Mouse (Mus musculus) embryonic facial prominence, embryonic 11.5 days (tissue): ENCODE measurements around the gene Pikfyve. TPM values are rescaled to one million over a fixed set of nuclear protein-coding genes. Genes with fewer than 3 reads are reported as not detected.
"Not testable (repeated sequence)": the region's sequence is repeated elsewhere in the genome, so short reads cannot be mapped to it uniquely, and the experiment has no call there.

ENCODE experiments used
- ATAC-seq: fragments of 200-750 bp; cut with Nextera tagmentation; replicated peaks from 2 replicates; pipeline ENCODE4 v1.8.0; 2017; ENCODE audit warnings: low read depth; ENCODE audit not compliant: insufficient number of reproducible peaks, low FRiP score, low TSS enrichment
- DNase-seq: peaks from one replicate; pipeline ENCODE4 v3.0.0-alpha.2; 2015; ENCODE audit warnings: low spot score
- H3K27ac ChIP-seq: fragments of 300-500 bp; sonication (generic); replicated peaks from 2 replicates; pipeline ENCODE4 v1.5.1; 2014; ENCODE audit warnings: mild to moderate bottlenecking, low read depth, low read length, control low read depth
- H3K27me3 ChIP-seq: fragments of 300-500 bp; sonication (generic); 2 replicates; pipeline ENCODE4 v1.6.1; 2014; ENCODE audit warnings: mild to moderate bottlenecking, low read length, moderate library complexity, mixed read lengths; ENCODE audit not compliant: control insufficient read depth, insufficient read depth
- H3K36me3 ChIP-seq: fragments of 300-500 bp; sonication (generic); replicated peaks from 2 replicates; pipeline ENCODE4 v1.6.1; 2014; ENCODE audit warnings: low read depth, mild to moderate bottlenecking, low read length, moderate library complexity, mixed read lengths; ENCODE audit not compliant: control insufficient read depth, insufficient read depth
- H3K4me1 ChIP-seq: fragments of 300-500 bp; sonication (generic); 2 replicates; pipeline ENCODE4 v1.6.1; 2014; ENCODE audit warnings: low read length, mixed read lengths; ENCODE audit not compliant: control insufficient read depth, insufficient read depth
- H3K4me2 ChIP-seq: fragments of 300-500 bp; sonication (generic); 2 replicates; pipeline ENCODE4 v1.6.1; 2014; ENCODE audit warnings: low read depth, mild to moderate bottlenecking, control low read depth, low read length, moderate library complexity
- H3K4me3 ChIP-seq: fragments of 300-500 bp; sonication (generic); 2 replicates; pipeline ENCODE4 v1.5.1; 2014; ENCODE audit warnings: low read depth, low read length, control low read depth
- H3K9ac ChIP-seq: fragments of 300-500 bp; sonication (generic); replicated peaks from 2 replicates; pipeline ENCODE4 v1.6.1; 2014; ENCODE audit warnings: mild to moderate bottlenecking, control low read depth, low read length
- H3K9me3 ChIP-seq: fragments of 300-500 bp; sonication (generic); replicated peaks from 2 replicates; pipeline ENCODE4 v1.6.1; 2016; ENCODE audit warnings: mild to moderate bottlenecking, low read length, inconsistent platforms, mixed read lengths; ENCODE audit not compliant: control insufficient read depth
- WGBS: fragments of 180-500 bp; shearing (Covaris S2); extraction: QIAGEN DNeasy Blood & Tissue Kit; methylation state at CpG from one replicate; pipeline ENCODE4 v1.1.7; 2014; 5-methylcytosine and 5-hydroxymethylcytosine counted together
- polyA plus RNA-seq: library from polyadenylated mRNA; unstranded; fragments of >200 nt; fragmentation: Nextera tagmentation; extraction: Ambion mirVana; gene quantifications from 2 replicates; pipeline ENCODE4 v1.2.1, GENCODE M21; 2014

Gene Pikfyve
- polyA plus RNA-seq, 1 experiment from 2014 or later = 14.8 TPM

DNA sequence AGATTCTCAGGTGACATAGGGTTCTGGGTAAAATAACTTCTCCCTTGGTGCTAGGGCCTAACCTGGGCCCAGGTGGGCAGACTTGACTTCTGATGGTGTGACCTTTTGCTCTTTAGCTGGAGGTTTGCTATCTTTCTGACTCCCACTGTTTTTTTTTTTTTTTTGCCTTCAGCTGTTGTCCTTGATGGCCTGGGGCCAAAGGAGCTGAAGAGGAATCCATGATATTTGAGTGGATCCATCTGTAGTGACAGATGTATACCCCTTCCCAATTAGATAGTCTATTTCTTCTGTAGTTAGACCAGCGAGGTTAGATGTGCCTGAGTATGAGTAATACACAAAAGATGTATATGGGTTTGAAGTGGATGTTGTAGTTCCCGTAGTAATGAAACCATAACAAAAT, 31.1 kb downstream of the Pikfyve start:
- ATAC-seq (no peak), DNase-seq (no peak)
- Histone ChIP-seq H3K4me2 (no peak overlapping the region), H3K9me3 (no peaks in the 10 kb centered on the region), H3K4me1 (no peaks in the 10 kb centered on the region), H3K4me3 (no peak overlapping the region), H3K9ac (no peak overlapping the region), H3K27me3 (no peaks in the 10 kb centered on the region), H3K27ac (no peak overlapping the region), H3K36me3 (no peaks in the 10 kb centered on the region; the same call in 1 of the 2 replicates)
- WGBS = 89% methylated on average over 2 of the region's 2 CpGs

GRCm38 (mm10) chr1:65217972-65218371, 31.5 kb downstream of the Pikfyve start:
- DNase-seq (no peak), ATAC-seq (no peak)
- Histone ChIP-seq H3K4me1 (no peaks in the 10 kb centered on the region), H3K27me3 (no peaks in the 10 kb centered on the region), H3K4me3 (no peak overlapping the region), H3K9ac (no peak overlapping the region), H3K9me3 (no peaks in the 10 kb centered on the region), H3K27ac (no peak overlapping the region), H3K36me3 (no peaks in the 10 kb centered on the region; the same call in 1 of the 2 replicates), H3K4me2 (no peak overlapping the region)
- WGBS = 93% methylated on average over 1 of the region's 1 CpGs

DNA sequence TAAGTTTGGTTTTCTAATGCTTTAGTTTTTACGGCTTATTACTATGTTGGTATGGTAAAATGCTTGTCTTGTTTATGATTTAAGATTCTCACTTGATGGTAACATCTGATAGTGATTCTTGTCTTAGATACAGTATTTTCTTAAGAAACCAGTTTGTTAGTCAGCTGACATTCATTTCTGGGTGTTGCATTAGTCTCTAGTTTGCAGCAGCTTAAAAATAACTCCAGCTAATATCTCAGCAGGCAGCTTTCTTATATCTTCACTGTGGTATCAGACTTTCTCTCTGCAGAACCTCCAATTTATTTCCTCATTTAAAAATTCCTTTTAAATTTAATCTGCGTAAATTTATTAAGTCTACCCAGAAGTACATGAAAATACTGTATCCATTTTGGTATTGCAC, 37.2 kb downstream of the Pikfyve start:
- 92% methylated on average over 2 of the region's 2 CpGs for WGBS
- Histone ChIP-seq H3K9ac (no peak overlapping the region), H3K36me3 (peaks cover 5% of the 10 kb centered on the region), H3K4me2 (no peak overlapping the region), H3K9me3 (no peaks in the 10 kb centered on the region), H3K27ac (no peak overlapping the region), H3K27me3 (no peaks in the 10 kb centered on the region), H3K4me1 (no peaks in the 10 kb centered on the region), H3K4me3 (no peak overlapping the region)
- DNase-seq (no peak), ATAC-seq (no peak)

DNA sequence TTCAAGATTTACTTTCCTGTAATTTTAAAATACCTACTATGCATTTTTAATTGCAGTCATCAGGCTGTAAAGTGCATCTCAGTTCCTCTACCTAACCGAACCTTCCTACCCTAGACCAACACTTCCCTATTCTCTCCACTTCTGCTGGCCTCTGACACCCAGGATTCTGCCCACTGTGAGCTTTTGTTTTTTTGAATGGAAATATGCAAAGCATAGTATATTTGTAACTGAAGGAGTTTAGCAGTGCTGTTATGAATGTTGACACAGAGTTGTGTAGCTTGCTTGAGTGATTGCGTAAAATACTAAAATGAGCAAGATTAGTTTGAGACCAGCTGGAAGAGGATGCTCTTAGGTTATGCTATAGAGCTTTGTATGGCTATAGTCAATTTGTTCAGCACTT, 41.2 kb downstream of the Pikfyve start:
- H3K4me1 ChIP-seq = no peaks in the 10 kb centered on the region
- ATAC-seq (no peak), DNase-seq (no peak)
- H3K9me3 ChIP-seq = no peaks in the 10 kb centered on the region
- peaks cover 5% of the 10 kb centered on the region for H3K36me3 ChIP-seq
- WGBS = 87% methylated on average over 2 of the region's 2 CpGs
- no peak overlapping the region for H3K9ac ChIP-seq
- H3K4me2 ChIP-seq = no peak overlapping the region
- no peak overlapping the region for H3K4me3 ChIP-seq
- no peaks in the 10 kb centered on the region for H3K27me3 ChIP-seq
- H3K27ac ChIP-seq = no peak overlapping the region

GRCm38 (mm10) chr1:65229768-65230167, 43.3 kb downstream of the Pikfyve start:
- DNase-seq, H3K4me1 ChIP-seq, H3K27ac ChIP-seq, H3K4me3 ChIP-seq, H3K4me2 ChIP-seq, H3K9ac ChIP-seq, H3K9me3 ChIP-seq, H3K36me3 ChIP-seq, H3K27me3 ChIP-seq, ATAC-seq: not testable (repeated sequence)
- WGBS = 88% methylated on average over 3 of the region's 3 CpGs

- no peak overlapping the region for H3K9ac ChIP-seq
- H3K4me3 ChIP-seq = no peak overlapping the region
- no peaks in the 10 kb centered on the region; the same call in 1 of the 2 replicates for H3K36me3 ChIP-seq
- WGBS = 50% methylated on average over 1 of the region's 1 CpGs
- no peak for DNase-seq
- no peak overlapping the region for H3K27ac ChIP-seq
- no peak for ATAC-seq
- no peaks in the 10 kb centered on the region for H3K27me3 ChIP-seq
- H3K9me3 ChIP-seq = no peaks in the 10 kb centered on the region
- no peaks in the 10 kb centered on the region for H3K4me1 ChIP-seq
- no peak overlapping the region for H3K4me2 ChIP-seq
These were observed 44.1 kb downstream of the Pikfyve start for GRCm38 (mm10) chr1:65230566-65230965.

DNA sequence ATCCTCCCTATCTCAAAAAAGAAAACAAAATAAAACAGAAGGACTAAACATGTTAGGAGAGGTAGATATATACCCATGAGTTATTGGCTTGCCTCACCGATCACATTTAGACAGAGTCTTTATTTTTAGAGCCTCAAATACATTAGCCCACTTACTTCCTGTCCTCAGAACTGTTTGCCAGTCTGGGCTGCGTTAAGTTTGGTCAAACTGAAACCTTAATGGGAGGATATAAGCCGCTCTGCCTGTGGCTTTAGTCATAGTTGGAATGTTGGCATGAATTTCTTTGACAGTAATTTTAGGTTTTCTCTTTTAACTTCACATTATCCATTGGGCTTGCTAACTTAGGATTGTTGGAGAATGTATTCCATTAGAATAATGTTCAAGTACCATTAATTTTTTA, 51.2 kb downstream of the Pikfyve start:
- DNase-seq (no peak), ATAC-seq (no peak)
- no peak overlapping the region for H3K9ac ChIP-seq
- no peaks in the 10 kb centered on the region for H3K9me3 ChIP-seq
- 79% methylated on average over 3 of the region's 3 CpGs for WGBS
- H3K4me1 ChIP-seq = no peaks in the 10 kb centered on the region
- no peak overlapping the region for H3K27ac ChIP-seq
- no peaks in the 10 kb centered on the region; the same call in 1 of the 2 replicates for H3K36me3 ChIP-seq
- no peak overlapping the region for H3K4me3 ChIP-seq
- no peak overlapping the region for H3K4me2 ChIP-seq
- H3K27me3 ChIP-seq = no peaks in the 10 kb centered on the region

GRCm38 (mm10) chr1:65245637-65246036, 59.2 kb downstream of the Pikfyve start:
- no peak for ATAC-seq
- H3K4me2 ChIP-seq = no peak overlapping the region
- no peak overlapping the region for H3K9ac ChIP-seq
- H3K4me3 ChIP-seq = no peak overlapping the region
- no peaks in the 10 kb centered on the region for H3K9me3 ChIP-seq
- peaks cover 2% of the 10 kb centered on the region; the same call in 1 of the 2 replicates for H3K36me3 ChIP-seq
- 95% methylated on average over 1 of the region's 1 CpGs for WGBS
- no peaks in the 10 kb centered on the region for H3K4me1 ChIP-seq
- no peaks in the 10 kb centered on the region for H3K27me3 ChIP-seq
- no peak overlapping the region for H3K27ac ChIP-seq
- DNase-seq = no peak
